Mouse (Mus musculus) spleen, postnatal 36 days (tissue): Measurements from ENCODE around the gene D630003M21Rik.
A peak's percentile ranks its signal among the peaks of the same experiment; 100 is the strongest.

Experiments used
- DNase-seq, 2 experiments: peaks; one replicate each; pipeline ENCODE4 v3.0.0; 2022; ENCODE audit warnings: low spot score in 2 of 2, mixed read lengths in 1 of 2

D630003M21Rik gene

GRCm38 (mm10) chr2:158194945-158195640 lies 33.9 kb downstream of the D630003M21Rik start:
- no peak for DNase-seq

- DNase-seq: no peak
These were observed 35.2 kb downstream of the D630003M21Rik start for GRCm38 (mm10) chr2:158193611-158194336.

GRCm38 (mm10) chr2:158191098-158191497 lies 37.9 kb downstream of the D630003M21Rik start:
- no peak for DNase-seq

- no peak for DNase-seq
These were observed 39.6 kb downstream of the D630003M21Rik start for GRCm38 (mm10) chr2:158189451-158189850.

- DNase-seq: no peak
These were observed 42.7 kb downstream of the D630003M21Rik start for GRCm38 (mm10) chr2:158186206-158186871.

GRCm38 (mm10) chr2:158183266-158183665 lies 45.8 kb downstream of the D630003M21Rik start:
- DNase-seq: no peak

GRCm38 (mm10) chr2:158181932-158182331 lies 47.1 kb downstream of the D630003M21Rik start:
- DNase-seq: no peak

GRCm38 (mm10) chr2:158180797-158181196 lies 48.2 kb downstream of the D630003M21Rik start:
- DNase-seq: peak in 1 of 2 experiments; percentile 43

- no peak for DNase-seq
These were observed 49.5 kb downstream of the D630003M21Rik start for GRCm38 (mm10) chr2:158179370-158180111.

- peak; percentile 75 to 76 for DNase-seq
These were observed 50.2 kb downstream of the D630003M21Rik start for GRCm38 (mm10) chr2:158178696-158179369.

GRCm38 (mm10) chr2:158178139-158178538 lies 50.9 kb downstream of the D630003M21Rik start:
- no peak for DNase-seq

- no peak for DNase-seq
These were observed 51.4 kb downstream of the D630003M21Rik start for GRCm38 (mm10) chr2:158177574-158177973.

GRCm38 (mm10) chr2:158176763-158177162 lies 52.3 kb downstream of the D630003M21Rik start:
- no peak for DNase-seq

GRCm38 (mm10) chr2:158175433-158175832 lies 53.6 kb downstream of the D630003M21Rik start:
- peak; percentile 41 to 57 for DNase-seq

GRCm38 (mm10) chr2:158174958-158175357 lies 54.1 kb downstream of the D630003M21Rik start:
- DNase-seq: peak; percentile 51 to 53

- DNase-seq: peak; percentile 58 to 62
These were observed 54.6 kb downstream of the D630003M21Rik start for GRCm38 (mm10) chr2:158174438-158174837.

- no peak for DNase-seq
These were observed 58.6 kb downstream of the D630003M21Rik start for GRCm38 (mm10) chr2:158170394-158170793.

- DNase-seq: no peak
These were observed 59.3 kb downstream of the D630003M21Rik start for GRCm38 (mm10) chr2:158169771-158170170.

GRCm38 (mm10) chr2:158169351-158169750 lies 59.7 kb downstream of the D630003M21Rik start:
- no peak for DNase-seq

- DNase-seq: no peak
These were observed 60.2 kb downstream of the D630003M21Rik start for GRCm38 (mm10) chr2:158168741-158169211.
